Mouse (Mus musculus) G1E (cell line): ENCODE measurements around the gene Pin1. TPM values are rescaled to one million over a fixed set of nuclear protein-coding genes. Genes with fewer than 3 reads are reported as not detected.

Source experiments
- ATAC-seq: 2 replicates; pipeline ENCODE4 v1.8.0; 2016; ENCODE audit warnings: mild to moderate bottlenecking; ENCODE audit not compliant: insufficient number of reproducible peaks, poor library complexity, low FRiP score, severe bottlenecking; ENCODE audit errors: extremely low read depth
- DNase-seq: peaks from one replicate; pipeline ENCODE4 v3.0.0; 2012; ENCODE audit warnings: low spot score
- H3K27me3 ChIP-seq: 2 replicates; pipeline ENCODE4 v1.6.1; 2012; ENCODE audit warnings: mild to moderate bottlenecking, low read length, inconsistent platforms; ENCODE audit not compliant: insufficient read depth
- H3K36me3 ChIP-seq: replicated peaks from 2 replicates; pipeline ENCODE3; 2012; ENCODE audit warnings: mild to moderate bottlenecking, inconsistent platforms
- H3K4me1 ChIP-seq: 2 replicates; pipeline ENCODE4 v1.6.1; 2012; ENCODE audit warnings: low read depth, low read length, inconsistent platforms, mixed read lengths; ENCODE audit not compliant: insufficient read depth
- H3K4me3 ChIP-seq: 2 replicates; pipeline ENCODE4 v1.5.1; 2012; ENCODE audit warnings: low read depth, mild to moderate bottlenecking, inconsistent platforms, low read length, moderate library complexity, mixed read lengths
- H3K9me3 ChIP-seq: replicated peaks from 2 replicates; pipeline ENCODE4 v1.6.1; 2012; ENCODE audit warnings: inconsistent platforms
- CTCF ChIP-seq: IDR thresholded peaks from 2 replicates; pipeline ENCODE4 v1.5.1; 2012; ENCODE audit warnings: low read depth, low read length, inconsistent platforms, mixed read lengths
- GATA1 ChIP-seq: IDR thresholded peaks from 2 replicates; pipeline ENCODE4 v1.6.1; 2012; ENCODE audit warnings: borderline replicate concordance, low read length, inconsistent platforms, mixed read lengths
- GATA2 ChIP-seq: IDR thresholded peaks from 2 replicates; pipeline ENCODE4 v1.6.1; 2012; ENCODE audit warnings: low read depth, low read length, inconsistent platforms, borderline replicate concordance
- POLR2AphosphoS5 ChIP-seq: IDR thresholded peaks from 2 replicates; pipeline ENCODE4 v1.6.1; 2012; ENCODE audit warnings: low read depth, low read length, inconsistent platforms; ENCODE audit not compliant: insufficient replicate concordance
- TAL1 ChIP-seq: conservative IDR thresholded peaks from 2 replicates; pipeline ENCODE4 v1.6.1; 2012; ENCODE audit warnings: low read depth, low read length, inconsistent platforms, mixed read lengths
- polyA plus RNA-seq: library from polyadenylated mRNA; stranded (reverse); fragments of >175 nt; gene quantifications from 2 replicates; pipeline ENCODE4 v1.2.3, GENCODE M21; 2012
- total RNA-seq, 2 experiments: library from RNA; stranded (forward) in 1 of 2; stranded (reverse) in 1 of 2; fragments of 200-1000 nt in 1 of 2; fragments of >200 nt in 1 of 2; fragmentation: Nextera tagmentation in 1 of 2; gene quantifications; 2 replicates each; pipeline ENCODE4 v1.2.3; 2014 to 2017

The Pin1 gene
- total and polyA plus RNA-seq, 3 experiments, result 13.2 to 27.3 (median 17.0) TPM

DNA sequence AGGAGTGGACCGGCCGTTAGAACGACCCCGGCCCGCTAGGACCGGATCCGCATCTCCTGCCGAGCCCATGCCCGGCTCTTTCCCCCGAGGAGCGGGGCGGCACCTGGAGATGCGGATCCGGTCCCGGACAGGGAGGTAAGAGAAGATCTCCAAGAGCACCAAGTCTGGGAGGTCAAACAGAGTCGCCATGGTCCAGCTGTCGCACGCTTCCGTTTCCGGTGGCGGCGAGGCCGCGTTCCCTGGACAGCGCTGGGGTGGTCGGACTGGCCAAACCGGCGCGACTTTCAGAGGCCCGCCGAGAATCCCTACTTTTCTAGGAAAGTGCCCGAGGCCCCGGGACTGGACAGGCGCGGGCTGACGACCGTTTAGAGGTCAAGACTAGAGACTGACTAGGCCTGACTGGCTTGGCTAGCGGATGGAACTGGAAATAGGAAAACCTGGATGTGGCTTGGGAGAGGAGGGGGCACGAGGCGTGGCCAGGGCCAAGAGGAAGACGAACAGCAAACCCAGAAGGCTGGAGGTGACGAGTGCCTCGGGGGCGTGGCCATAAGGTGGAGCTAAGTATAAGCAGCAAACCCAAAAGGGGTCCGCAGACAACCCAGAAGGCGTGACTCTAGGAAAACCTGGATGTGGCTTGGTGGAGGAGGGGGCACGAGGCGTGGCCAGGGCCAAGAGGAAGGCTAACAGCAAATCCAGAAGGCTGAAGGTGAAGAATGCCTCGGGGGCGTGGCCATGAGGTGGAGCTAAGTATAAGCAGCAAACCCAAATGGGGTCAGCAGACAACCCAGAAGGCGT, 9.6 kb upstream of the Pin1 start, which contains the start of gene Ubl5:
Gene Ubl5, plus strand, starts transcription at position 778 of the 795 bp plus-strand sequence.
- Histone ChIP-seq H3K36me3 (peaks cover 57% of the 10 kb centered on the region), H3K4me3 (peak within 1 kb of the TSS; percentile 92), H3K27me3 (no peaks in the 10 kb centered on the region), H3K4me1 (peaks cover 64% of the 10 kb centered on the region), H3K9me3 (no peaks in the 10 kb centered on the region)
- TF ChIP-seq POLR2AphosphoS5 (no peak), GATA2 (no peak), GATA1 (no peak), TAL1 (no peak), CTCF (no peak)
- DNase-seq (peak; percentile 80), ATAC-seq (peak; percentile 60)

DNA sequence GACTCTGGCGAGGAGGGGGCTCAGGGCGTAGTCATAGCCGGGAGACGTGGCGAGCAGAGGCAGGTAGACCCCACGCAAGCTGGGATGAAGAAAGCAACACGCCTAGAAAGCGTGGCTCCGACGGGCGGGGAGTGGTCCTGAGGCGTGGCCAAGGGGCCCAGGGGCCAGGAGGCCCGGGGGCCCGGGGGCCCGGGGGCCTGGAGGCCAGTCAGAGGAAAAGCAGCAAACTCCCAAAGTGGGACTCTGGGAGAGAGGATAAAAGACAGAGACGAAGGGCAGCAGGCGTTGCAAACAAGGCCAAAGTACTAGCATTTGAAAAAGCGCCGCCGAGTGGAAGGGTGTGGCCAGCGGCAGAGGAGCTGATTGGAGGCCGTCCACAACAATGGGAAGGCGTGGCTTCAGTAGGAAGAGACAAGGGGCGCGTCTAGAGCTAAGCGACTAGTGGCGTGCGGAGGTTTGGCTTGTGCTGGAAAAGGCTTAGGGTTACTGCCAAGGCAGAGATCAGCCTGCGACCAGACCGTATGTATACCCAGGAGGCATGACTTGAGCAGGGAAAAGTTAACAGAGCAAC, 8.9 kb upstream of the Pin1 start:
- peak; percentile 91 for DNase-seq
- peak overlapping the region; percentile 92 for H3K4me3 ChIP-seq
- peak; percentile 82 for ATAC-seq
- TF ChIP-seq TAL1 (no peak), POLR2AphosphoS5 (no peak), CTCF (no peak), GATA2 (no peak), GATA1 (no peak)
- peaks cover 64% of the 10 kb centered on the region for H3K4me1 ChIP-seq
- H3K9me3 ChIP-seq, result no peaks in the 10 kb centered on the region
- no peaks in the 10 kb centered on the region for H3K27me3 ChIP-seq
- H3K36me3 ChIP-seq, result peaks cover 58% of the 10 kb centered on the region

DNA sequence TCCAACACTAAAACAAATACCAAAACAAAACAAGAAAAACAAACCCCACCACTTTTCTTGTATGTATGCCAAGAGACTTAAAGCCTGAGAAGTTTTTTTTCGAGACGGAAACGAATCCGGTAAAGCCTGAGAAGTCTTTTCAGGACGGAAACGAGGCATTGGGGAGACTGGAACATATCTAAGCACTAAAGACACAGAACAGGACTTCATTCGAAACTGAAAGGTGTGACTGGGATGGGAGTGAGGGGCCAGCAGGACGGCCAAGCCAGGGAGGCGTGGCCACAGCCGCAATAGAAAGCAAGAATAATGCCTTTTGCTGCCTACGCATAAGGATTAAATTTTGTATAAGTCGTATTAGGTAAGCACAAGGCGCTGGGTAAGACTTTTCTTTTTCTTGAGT, 8.1 kb upstream of the Pin1 start:
- no peak for TF ChIP-seq TAL1
- TF ChIP-seq GATA1, result no peak
- TF ChIP-seq CTCF, result no peak
- TF ChIP-seq POLR2AphosphoS5, result no peak
- TF ChIP-seq GATA2, result no peak
- DNase-seq (no peak), ATAC-seq (no peak)
- Histone ChIP-seq H3K36me3 (peaks cover 58% of the 10 kb centered on the region), H3K4me3 (peak overlapping the region; percentile 92), H3K4me1 (peaks cover 60% of the 10 kb centered on the region), H3K9me3 (no peaks in the 10 kb centered on the region), H3K27me3 (no peaks in the 10 kb centered on the region)

DNA sequence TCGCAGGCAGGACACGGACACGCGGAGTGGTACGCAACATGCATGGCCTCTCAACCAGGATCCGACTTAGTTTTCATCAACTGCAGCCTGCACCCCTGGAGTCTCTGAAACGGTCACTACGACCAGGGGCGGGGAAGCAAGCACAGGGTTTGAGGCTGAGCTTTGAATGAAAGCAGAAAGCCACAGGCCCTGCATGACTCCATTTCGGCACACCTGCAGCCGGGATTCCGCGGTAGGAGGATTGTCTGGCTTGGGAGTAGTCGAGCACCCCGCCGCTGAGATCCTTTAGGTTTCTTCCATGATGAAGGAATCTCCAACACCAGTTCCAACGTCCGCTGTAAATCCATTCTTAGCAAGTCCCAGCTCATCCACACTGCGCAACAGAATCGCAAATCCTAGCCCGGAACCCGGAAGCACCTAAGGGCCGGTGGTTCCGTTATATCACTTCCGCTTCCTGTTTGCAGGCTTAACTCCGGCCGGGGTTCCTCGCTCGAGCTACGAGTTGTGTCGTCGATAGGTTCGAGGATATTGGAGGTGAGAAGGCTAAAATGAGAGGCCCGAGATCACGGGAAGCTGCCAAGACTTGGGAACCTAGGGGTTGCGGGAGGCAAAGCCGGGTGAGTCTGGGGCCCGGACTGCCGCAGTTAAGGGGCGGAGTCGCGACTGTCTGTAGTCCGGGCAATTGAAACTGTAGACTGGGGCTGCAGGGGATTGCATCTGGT, 7.4 kb upstream of the Pin1 start, which contains the start of gene Fbxl12:
Gene Fbxl12, minus strand, starts transcription at position 408 of the 722 bp plus-strand sequence.
- H3K36me3 ChIP-seq, result peaks cover 58% of the 10 kb centered on the region
- H3K4me1 ChIP-seq, result peaks cover 60% of the 10 kb centered on the region
- H3K4me3 ChIP-seq, result peak within 1 kb of the TSS; percentile 92
- no peak for TF ChIP-seq TAL1
- TF ChIP-seq CTCF, result no peak
- no peak for TF ChIP-seq POLR2AphosphoS5
- TF ChIP-seq GATA1, result no peak
- TF ChIP-seq GATA2, result no peak
- DNase-seq, result peak; percentile 75
- H3K9me3 ChIP-seq, result no peaks in the 10 kb centered on the region
- H3K27me3 ChIP-seq, result no peaks in the 10 kb centered on the region
- peak; percentile 46; the same call in 1 of the 2 replicates for ATAC-seq

DNA sequence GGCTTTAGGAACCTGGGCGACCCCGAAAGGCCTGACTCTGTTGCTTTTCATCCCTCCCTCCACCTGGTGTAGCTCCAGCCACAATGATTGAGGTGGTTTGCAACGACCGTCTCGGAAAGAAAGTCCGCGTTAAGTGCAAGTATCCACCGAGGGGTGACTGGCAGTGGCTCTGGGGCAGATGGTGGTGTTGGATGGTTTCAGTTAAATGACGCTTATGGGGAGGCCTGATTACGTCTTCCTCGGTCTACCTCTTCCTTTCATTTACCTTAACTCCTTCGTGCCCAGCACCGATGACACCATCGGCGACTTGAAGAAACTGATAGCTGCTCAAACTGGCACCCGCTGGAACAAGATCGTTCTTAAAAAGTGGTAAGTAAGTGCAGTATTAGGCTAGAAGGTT, 6.8 kb upstream of the Pin1 start:
- Histone ChIP-seq H3K4me1 (peaks cover 60% of the 10 kb centered on the region), H3K27me3 (no peaks in the 10 kb centered on the region), H3K9me3 (no peaks in the 10 kb centered on the region), H3K4me3 (peak overlapping the region; percentile 92), H3K36me3 (peaks cover 58% of the 10 kb centered on the region)
- DNase-seq, result peak; percentile 37
- TF ChIP-seq TAL1 (no peak), CTCF (no peak), GATA1 (no peak), GATA2 (no peak), POLR2AphosphoS5 (no peak)
- ATAC-seq, result no peak

DNA sequence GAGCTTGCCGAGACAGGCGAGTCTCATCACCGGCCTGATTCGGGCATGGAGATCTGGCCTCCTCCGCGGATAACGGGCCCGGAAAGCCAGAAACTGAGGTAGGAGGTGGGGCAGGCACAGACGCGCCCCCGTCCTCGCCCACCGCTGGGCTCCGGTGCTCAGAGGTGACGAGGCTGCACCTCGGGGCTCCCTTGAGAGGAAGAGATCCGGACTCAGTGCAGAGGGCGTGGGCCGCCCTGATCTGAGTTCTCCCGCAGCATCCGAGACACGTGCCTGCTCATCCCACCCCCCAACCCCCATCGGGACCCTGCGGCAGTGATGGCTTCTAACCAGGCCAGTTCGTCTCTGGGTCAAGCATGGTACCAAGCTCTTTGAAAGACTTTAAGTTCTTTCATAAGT, 364 bp downstream of the Pin1 start:
- Histone ChIP-seq H3K4me1 (peaks cover 64% of the 10 kb centered on the region), H3K9me3 (no peaks in the 10 kb centered on the region), H3K4me3 (peak overlapping the region; percentile 99), H3K36me3 (peaks cover 69% of the 10 kb centered on the region), H3K27me3 (no peaks in the 10 kb centered on the region)
- no peak for ATAC-seq
- TF ChIP-seq TAL1 (no peak), CTCF (no peak), GATA1 (no peak), GATA2 (no peak), POLR2AphosphoS5 (no peak)
- peak; percentile 33 for DNase-seq
